Mouse (Mus musculus) urinary bladder, postnatal 36 days (tissue): ENCODE results near the gene Slc24a4.
"Not testable (repeated sequence)": the region's sequence is repeated elsewhere in the genome, so short reads cannot be mapped to it uniquely, and the experiment has no call there.

ENCODE experiments used
- DNase-seq, 2 experiments: peaks; one replicate each; pipeline ENCODE4 v3.0.0; 2022; ENCODE audit warnings: low spot score in 2 of 2, mixed read lengths in 1 of 2

The Slc24a4 gene

DNA sequence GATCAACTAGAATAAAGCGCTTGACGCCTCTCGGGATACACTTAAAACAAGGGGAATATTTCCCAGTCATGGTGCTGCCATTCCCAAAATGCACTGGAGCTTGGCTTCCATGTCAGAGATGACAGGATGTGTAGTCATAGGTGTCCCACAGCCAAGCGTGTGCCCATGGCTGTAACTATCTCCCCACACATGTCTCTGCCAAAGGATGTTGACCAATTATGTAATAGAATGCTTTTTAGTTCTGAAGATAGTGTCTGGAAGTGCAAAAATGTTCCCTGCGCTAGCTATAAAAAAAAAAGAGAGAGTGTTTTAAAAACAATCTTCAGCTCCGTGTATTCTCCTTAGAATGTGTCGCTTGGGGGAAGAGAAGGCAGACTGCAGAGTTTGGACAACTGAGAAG is 36.1 kb downstream of the Slc24a4 start:
- no peak for DNase-seq

DNA sequence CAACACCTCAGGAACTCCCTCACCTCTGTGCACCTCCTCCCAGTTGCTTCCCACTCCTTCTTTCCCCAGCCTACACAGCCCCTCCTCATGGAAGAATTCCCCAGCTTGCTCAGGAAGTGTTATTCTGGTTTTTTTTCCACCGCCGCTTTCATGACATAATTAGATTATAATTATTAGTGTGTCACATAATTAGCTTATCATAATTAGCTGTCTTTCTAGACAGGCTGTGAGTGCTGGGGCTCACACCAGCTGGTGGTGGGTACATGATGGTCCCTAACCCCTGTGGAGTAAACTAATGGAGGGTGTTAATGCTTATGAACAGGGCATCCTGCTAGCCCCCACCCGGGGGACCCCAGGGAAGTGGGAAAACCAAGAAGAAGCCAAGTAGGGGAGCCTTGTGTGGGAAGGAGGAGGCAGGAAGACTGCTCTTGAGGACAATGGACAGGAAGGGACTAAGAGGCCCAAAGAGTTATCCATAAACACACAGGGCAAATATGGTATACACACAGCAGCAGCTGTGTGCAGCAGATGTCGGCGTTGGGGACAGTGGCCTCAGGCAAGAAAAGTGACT is 38.2 kb downstream of the Slc24a4 start:
- DNase-seq, result no peak

DNA sequence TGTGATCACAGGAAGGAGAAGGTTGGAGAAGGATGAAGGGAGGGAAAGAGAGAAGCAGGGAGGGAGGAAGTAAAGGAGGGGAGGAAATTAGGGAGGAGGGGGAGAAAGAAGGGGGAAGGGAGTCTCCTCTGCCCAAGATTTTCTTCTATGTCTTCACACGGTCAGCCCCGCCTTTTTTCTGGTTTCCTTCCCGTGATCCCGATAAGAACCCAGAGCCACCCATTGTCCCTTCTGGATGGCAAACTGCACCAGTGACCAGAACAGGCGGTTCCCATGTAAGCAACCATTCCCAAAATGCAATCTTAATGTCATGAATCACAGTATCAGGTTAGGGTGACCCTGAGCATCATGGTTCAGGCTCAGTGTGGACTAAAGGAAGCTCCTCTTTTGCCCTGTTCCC is 38.8 kb downstream of the Slc24a4 start:
- no peak for DNase-seq

DNA sequence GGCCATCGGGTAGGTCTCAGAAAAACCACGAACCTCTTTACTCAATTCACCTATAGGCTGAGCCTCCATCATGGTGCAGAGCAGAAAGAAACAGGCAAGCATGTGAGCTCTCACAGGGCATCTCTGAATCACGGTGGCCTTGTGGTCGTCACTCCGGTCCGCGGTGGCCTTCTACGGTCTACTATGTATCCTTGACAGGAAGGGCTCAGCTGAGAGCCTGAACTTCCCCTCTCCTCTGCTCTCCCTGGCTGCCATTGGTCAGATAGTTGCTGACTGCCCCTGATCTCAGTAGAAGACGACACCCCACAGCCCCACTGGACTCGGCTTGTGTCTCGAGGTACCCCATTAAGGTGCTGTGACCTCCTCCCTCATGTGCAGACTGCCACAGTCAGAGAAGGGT is 44.2 kb downstream of the Slc24a4 start:
- DNase-seq, result no peak

DNA sequence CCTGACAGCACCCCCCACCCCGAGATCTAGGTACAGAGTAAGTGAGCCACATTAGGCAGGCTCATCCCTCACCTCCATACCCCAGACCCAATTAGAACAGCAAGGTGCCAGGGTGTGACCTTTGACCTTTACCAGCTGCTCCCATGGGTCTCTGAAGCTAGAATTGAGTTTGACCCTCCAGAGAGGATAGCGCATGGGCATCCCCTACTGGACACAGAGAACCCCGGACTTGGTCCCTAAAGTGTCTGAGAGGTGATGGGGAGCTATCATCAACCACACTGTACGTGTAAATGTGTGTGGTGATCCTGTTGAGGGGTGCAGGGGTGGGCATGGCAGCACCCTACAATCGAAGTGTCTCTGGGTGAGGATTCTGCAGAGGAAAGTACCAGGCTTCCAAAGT is 44.8 kb downstream of the Slc24a4 start:
- no peak for DNase-seq

DNA sequence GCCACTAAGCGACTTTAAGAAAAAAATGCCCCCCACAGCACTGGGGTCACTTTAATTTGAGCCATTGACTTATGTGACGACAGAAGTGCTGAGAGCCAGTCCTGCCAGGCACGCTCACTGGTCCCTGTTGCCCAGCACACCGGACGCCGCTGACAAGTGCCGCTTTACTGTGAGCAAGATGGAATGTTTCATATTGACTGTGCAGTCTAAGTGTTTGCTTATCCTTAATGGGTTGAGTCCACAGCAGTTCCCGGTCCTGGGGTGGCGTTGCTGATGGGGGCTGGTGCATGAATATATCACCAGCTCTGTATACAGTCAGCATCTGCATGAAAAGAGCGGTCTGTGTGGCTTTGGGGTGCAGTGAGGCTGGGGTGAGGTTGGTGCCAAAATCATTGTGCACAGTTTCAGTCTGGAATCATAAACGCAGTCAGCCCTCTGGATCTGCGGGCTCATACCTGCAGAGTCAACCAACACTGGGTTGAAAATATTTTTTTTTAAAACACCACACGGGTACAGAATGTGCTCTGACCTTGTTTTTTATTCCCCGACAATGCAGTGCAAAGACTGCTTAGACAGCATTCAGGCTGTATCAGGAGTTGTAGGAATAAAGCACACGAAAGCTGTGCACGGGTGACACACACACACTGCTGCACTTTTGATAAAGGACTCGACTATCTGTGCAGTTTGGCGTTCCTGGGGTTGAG is 52.0 kb downstream of the Slc24a4 start:
- no peak for DNase-seq

DNA sequence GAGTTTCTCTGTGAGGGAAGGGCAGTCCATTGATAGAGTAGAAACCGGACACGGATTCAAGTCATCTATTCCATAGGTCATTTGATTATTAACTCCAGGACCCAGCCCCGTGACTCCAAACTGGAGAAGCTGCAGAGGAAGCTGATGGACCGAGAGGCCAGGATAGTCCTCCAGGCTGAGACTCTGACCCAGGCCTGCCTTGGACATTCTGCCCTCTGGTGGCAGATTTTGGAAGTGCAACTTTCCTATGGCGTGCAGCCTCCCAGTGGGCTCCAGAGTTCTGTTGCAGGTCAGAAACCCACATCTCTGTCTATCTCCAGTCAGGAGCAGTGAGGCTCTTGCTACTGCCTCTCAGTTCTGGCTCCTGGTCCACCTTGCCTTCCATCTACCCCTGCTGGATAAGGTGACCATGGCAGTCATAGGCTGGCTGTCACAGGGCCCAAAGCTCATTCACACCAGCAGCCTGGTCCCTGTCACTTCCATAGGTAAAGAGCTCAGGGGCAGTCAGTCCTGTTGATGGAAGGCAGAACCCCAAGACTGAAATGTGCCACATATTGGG is 53.3 kb downstream of the Slc24a4 start:
- DNase-seq, result peak; percentile 25 to 28

DNA sequence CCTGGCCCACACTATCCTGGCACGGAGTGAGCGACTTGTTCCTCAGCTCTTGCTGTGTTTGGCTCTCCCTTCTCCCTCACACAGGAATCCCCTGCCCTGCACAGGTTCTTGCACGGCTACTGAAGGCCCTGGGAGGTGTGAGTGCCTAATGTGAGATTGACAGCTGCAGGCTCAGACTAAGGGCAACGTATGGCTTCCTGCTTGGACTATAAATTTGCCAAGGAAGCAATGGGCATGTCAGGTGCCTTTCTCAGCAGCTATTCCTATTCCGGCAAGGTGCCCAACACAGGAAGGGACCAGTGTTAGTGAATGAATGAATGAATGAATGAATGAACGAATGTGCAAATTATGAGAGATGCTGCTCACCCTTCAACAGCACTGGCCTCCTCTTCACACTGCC is 54.1 kb downstream of the Slc24a4 start:
- DNase-seq, result no peak

DNA sequence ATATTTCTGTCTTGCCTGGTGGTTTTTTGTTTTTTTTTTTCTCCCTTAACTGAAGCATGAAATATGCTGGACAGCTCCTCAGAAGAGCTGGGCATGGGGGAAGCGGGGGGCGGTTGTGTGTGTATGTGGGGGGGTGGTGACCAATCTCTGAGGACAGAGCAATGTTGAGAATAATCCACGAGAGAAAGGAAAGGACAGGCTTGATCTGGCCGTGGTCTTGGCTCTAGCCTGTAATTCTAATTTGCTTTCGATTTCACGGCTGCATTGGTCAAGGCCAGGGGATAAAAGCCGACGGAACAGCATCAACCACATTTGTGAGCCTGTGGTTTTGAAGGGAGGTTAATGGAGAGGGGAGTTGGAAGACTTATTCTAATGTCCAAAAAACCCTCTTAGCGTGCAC is 54.7 kb downstream of the Slc24a4 start:
- DNase-seq, result no peak

DNA sequence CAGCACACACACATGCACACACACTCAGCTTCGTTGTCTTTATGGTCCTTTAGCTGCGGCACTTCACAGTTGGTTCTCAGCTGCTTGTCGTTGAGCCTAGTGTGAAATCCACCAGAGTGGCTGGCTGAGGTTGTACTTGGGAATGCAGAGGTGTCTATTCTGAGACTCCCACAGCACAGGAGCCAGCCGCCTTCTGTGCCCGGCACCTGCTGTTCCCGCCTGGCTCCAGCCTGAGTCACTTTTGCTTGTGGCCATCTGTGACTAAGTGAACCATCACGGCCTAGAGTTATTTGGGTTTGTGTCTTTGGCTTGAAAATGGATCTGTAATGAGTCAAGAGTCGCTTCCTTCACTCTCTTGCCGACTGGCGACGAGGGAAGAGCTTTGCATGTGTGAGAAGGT is 62.3 kb downstream of the Slc24a4 start:
- no peak for DNase-seq

DNA sequence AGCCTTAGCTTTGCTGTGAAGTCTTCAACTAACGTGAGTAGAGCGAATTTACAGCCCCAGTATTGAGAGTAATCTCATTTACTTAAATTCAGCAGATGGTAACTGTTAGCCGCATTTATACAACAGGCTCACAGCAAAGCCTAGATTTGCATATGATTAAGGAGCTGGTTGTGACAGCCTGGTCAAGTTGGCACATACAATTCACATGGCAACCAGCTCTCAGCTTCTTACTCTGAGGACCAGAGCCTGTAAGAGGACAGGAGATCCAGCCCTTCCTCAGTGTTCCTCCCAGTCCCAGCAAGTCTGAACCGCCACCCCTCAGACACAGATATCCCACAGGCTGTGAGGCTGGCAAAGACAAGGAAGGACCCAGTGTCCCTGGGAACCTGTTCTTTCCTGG is 73.0 kb downstream of the Slc24a4 start:
- DNase-seq, result no peak

DNA sequence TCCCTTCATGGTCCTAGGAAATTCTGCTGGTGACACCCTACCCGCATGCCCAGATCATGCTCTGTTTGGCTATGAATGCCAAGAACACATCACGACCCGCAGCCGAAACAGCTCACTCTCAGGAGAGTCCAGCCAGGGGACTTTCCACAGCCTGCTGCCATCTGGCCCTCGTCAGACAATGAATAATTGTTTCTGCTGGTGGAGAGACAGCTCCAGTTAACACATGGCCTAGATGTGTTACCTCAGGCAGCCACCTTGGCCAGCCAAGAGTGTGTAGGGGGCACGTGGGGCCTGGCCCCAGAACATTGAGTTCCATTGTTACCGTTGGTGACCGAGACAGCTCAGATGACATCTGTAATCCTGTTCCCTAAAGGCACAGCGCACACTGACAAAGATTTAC is 74.4 kb downstream of the Slc24a4 start:
- DNase-seq, result peak; percentile 8 to 13

DNA sequence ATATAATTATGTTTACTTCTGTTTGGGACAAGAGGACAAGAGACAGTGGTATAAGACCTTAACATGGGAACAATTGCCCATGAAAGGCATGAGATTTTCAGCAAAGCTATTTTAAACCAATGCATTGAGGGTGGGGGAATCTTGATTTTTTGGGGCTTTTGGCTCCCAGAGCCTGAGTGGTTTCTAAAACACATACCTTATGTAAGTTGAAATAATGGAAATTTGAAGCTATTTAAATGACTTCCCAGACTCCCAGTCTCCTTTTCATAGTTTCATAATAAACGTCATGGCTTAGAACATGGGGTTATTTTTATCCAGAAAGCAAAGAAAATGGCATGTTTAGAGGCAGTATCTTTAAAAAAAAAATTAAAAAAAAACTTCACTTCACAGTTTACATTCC is 77.9 kb downstream of the Slc24a4 start:
- DNase-seq, result no peak

DNA sequence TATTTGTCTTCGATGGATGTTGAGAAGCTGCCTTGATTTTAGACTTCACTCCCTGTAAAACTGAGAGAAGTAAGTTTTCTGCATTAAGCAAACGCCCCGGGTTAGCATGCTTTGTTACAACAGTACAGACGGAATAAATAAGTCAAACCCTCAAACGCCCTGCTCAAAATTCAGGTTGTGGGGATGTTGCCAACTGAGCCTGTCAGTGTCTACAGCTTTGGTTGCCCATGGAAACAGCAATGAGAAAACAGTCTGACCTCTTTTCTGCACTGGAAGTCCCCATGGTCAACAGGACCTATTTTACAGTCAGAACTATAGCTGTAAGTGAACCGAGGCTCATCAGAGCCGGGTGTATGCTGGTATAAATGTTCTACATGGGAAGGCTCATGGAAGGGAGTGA is 78.7 kb downstream of the Slc24a4 start:
- DNase-seq, result no peak

DNA sequence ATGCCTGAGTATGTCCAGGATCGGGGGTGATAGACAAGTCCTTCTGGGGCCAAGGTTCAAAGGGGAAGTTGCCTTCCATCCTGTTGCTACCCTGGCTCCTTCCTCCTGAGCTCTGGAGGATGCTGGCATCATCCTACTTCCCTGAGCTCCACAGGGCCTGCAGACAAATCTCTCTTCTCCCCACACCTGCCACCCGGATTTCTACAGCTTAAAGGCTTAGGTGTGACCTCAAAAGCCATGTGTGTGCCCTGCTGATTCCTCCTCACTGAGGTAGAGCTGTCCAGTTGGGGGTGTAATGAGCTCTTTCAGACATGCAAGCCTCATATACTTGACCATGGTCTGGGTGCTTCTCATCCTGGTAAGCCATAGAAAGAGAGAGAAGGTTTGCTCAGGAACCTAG is 82.3 kb downstream of the Slc24a4 start:
- DNase-seq, result no peak

DNA sequence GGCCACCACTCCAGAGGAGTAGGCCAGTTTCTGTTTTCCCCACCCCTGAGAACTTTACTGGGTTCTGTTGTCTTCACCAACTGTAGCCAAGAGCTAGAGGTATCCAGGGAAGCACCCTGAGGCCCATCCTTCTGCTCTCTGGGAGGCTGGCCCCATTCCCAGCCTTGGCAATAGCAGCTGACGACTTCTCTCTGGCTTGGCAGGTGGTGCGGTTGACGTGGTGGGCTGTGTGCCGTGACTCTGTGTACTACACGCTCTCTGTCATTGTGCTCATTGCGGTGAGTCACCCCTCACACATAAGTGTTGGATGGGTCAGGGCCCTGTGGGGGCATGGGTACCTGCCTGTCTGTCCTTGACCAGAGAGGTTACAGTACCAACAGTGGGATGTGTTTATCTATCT is 94.9 kb downstream of the Slc24a4 start:
- DNase-seq, result no peak

DNA sequence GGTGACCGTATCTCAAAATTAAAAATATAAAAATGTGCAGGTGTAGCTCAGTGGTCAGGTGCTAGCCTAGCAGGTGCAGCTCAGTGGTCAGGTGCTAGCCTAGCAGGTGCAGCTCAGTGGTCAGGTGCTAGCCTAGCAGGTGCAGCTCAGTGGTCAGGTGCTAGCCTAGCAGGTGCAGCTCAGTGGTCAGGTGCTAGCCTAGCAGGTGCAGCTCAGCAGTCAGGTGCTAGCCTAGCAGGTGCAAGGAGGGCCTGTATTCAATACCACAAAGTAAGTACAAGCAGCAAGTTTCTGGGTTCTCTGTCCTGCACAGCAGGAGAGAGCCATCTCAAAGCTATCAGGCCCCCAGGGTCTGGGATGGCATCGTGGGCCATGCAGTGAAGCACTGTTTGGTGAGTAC is 95.6 kb downstream of the Slc24a4 start:
- not testable (repeated sequence) for DNase-seq

DNA sequence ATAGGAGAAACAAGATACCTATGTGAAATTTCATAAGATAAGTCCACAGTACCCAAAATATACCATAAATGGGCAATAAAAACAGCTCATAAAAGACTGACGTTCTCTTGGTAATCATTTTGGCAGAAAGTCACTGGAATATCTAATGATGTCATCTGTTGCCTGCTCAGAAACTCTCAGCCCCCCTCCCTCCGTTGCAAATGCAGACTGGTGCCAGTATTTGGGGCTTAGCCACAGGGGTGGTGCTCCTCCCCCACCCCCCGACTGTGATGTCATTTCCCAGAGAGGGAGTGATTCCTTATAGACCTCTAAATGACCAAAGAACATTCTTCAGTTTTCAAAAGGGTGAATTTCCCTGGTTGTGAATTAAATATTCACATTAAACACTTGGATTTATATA is 96.6 kb downstream of the Slc24a4 start:
- DNase-seq, result no peak

DNA sequence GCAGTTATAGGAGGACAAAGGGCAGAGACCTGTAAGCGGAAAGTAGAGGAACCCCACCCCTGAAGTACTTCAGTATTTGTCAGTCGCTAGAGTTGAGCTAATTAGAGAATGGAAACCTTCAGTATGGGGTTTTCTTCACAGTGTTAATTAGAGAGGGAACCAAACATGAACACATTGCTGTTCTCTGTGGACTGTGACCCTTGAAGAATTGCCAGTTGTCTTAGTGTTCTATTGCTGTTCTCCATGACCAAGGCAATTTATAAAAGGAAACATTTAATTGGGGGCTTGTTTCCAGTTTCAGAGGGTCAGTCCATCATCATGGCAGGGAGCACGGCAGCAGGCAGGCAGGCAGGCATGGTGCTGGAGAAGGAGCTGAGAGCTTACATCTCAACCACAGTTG is 107.0 kb downstream of the Slc24a4 start:
- DNase-seq, result no peak

DNA sequence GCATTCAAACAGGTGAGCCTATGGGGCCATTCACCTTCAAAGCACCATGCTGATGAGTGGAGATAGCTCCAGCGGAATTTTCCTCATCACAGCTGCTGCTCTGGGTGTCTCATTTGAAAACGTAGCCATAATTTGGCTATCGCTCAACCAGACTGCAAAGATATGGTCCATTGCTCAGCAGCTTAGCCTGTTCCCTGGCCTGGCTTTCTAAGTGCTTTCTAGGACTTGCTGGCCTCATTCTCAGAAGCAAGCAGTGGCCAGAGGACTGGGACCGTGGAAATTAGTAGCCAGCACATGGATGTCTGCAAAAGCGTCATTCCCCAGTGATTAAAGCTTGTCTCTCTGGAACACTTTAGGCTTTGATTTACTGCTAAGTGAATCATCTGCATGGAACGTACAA is 107.8 kb downstream of the Slc24a4 start:
- no peak for DNase-seq

DNA sequence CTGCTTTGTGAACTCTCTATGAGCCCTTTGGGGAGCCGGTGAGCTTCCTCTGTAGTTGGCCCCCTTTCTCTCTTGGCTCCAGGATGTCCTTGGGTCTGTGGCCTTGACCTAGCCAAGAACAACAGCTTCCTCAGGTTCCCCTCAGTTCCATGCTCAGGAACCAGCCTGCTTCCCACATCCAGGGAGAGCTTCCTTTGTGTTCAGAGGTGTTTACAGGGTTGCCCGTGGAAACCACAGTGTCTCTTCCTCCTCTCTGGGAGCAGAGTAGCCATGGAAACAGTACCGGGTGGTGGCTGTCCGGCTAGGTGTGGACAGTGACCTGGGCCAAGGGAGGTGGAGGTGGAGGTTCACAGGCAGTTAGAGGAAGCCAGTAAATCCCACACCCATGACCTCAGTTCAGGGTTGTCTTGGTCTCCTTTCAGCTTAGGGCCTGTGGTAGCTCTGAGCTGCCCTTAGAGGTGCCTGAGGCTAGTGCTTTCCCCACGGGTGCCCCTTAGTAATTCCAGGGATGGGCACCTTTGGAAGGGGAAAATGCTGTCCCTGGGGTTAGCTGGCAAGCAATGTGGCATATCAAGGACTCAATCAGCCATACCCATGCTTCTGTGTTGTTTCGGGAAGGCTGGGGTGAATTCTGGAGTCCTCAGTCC is 113.7 kb downstream of the Slc24a4 start:
- DNase-seq, result peak in 1 of 2 experiments; percentile 17

DNA sequence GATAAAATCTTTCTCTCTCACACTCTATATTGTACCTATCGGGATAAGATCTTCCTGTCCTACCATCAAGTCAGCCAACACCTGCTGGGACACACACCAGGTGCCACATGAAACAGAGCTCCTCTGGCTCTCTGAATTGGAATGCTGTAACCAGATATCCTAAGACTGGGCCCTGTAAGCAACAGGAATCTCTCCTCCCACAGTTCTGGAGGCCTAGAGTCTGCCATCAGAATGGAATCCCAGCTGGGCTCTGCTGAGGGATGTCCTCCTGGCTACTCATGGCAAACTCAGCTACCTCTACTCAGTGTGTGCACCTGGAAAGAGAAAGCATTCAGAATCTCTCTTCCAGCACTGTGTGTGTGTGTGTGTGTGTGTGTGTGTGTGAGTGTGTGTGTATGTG is 115.4 kb downstream of the Slc24a4 start:
- no peak for DNase-seq

DNA sequence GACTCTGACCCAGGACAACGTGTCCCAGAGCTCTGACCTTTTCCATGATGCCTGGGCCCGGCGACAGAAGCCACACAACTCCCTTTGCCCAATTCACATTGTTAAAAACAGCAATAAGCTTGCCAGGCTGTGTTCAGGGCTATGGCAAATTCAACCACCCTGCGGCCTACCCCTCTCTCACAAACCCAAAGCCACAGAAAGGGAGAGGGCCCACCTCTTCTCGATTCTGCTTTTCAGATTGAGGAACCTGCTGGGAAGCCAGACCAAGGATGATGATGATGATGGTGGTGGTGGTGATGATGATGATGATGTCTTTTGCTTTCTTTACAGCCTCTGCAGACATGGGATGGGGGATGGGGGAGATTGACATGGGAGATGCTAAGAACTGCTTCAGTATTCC is 117.7 kb downstream of the Slc24a4 start:
- DNase-seq, result no peak
